Mouse (Mus musculus) CH12.LX (cell line): Measurements from ENCODE around the gene 1700019D03Rik. TPM values are rescaled to one million over a fixed set of nuclear protein-coding genes. Genes with fewer than 3 reads are reported as not detected.

Experiments
- DNase-seq: peaks from one replicate; pipeline ENCODE4 v3.0.0-alpha.2; 2013; ENCODE audit errors: extremely low read depth
- H3K27ac ChIP-seq: 2 replicates; pipeline ENCODE4 v1.5.1; 2012; ENCODE audit warnings: low read depth, mild to moderate bottlenecking, control low read depth, moderate library complexity; ENCODE audit not compliant: insufficient read depth
- H3K27me3 ChIP-seq: replicated peaks from 2 replicates; pipeline ENCODE3; 2012; ENCODE audit warnings: inconsistent platforms
- H3K36me3 ChIP-seq, 2 experiments: replicated peaks in 1 of 2; 2 replicates each; pipeline versions ENCODE3 to v1.6.1; 2012; ENCODE audit warnings: inconsistent platforms in 1 of 2, low read length in 1 of 2, mild to moderate bottlenecking in 1 of 2, mixed read lengths in 1 of 2, moderate library complexity in 1 of 2; ENCODE audit not compliant: control insufficient read depth in 1 of 2, insufficient read depth in 1 of 2
- H3K4me1 ChIP-seq, 2 experiments: 2 replicates each; pipeline ENCODE4 v1.6.1; 2012; ENCODE audit warnings: inconsistent platforms in 1 of 2, moderate library complexity in 1 of 2; ENCODE audit not compliant: insufficient read depth in 2 of 2, control insufficient read depth in 1 of 2
- H3K4me2 ChIP-seq: 2 replicates; pipeline ENCODE4 v1.6.1; 2012; ENCODE audit warnings: low read depth, mild to moderate bottlenecking, control low read depth; ENCODE audit not compliant: poor library complexity, insufficient read depth, severe bottlenecking
- H3K4me3 ChIP-seq, 3 experiments: fragments of 150-350 bp in 1 of 3; sonication (generic) in 1 of 3; replicated peaks in 1 of 3; 2 replicates each; pipeline versions ENCODE3 to v1.5.1; 2011 to 2012; ENCODE audit warnings: low read depth in 2 of 3, low read length in 2 of 3, mild to moderate bottlenecking in 2 of 3, moderate library complexity in 2 of 3, control low read depth in 1 of 3, improper control_type of control experiment in 1 of 3, inconsistent platforms in 1 of 3, mixed read lengths in 1 of 3; ENCODE audit not compliant: poor library complexity in 1 of 3
- H3K79me2 ChIP-seq: replicated peaks from 2 replicates; pipeline ENCODE4 v1.6.1; 2012; ENCODE audit warnings: mild to moderate bottlenecking, moderate library complexity; ENCODE audit not compliant: control insufficient read depth, poor library complexity, insufficient read depth, severe bottlenecking; ENCODE audit errors: extremely low read depth
- H3K9ac ChIP-seq: 2 replicates; pipeline ENCODE4 v1.6.1; 2012; ENCODE audit warnings: low read depth, mild to moderate bottlenecking, control low read depth, moderate library complexity; ENCODE audit not compliant: insufficient read depth
- H3K9me3 ChIP-seq: replicated peaks from 2 replicates; pipeline ENCODE3; 2012; ENCODE audit warnings: low read length, inconsistent platforms, mixed read lengths
- CHD1 ChIP-seq: IDR thresholded peaks from 2 replicates; pipeline ENCODE4 v1.6.1; 2012; ENCODE audit warnings: low read depth, low read length, improper control_type of control experiment, inconsistent platforms
- CTCF ChIP-seq, 2 experiments: IDR thresholded peaks in 1 of 2; conservative IDR thresholded peaks in 1 of 2; 2 replicates each; pipeline ENCODE4 v1.5.1; 2011 to 2012; ENCODE audit warnings: low read depth in 2 of 2, low read length in 2 of 2, improper control_type of control experiment in 1 of 2, inconsistent platforms in 1 of 2, mild to moderate bottlenecking in 1 of 2, moderate library complexity in 1 of 2
- ELF1 ChIP-seq: IDR thresholded peaks from 2 replicates; pipeline ENCODE4 v1.6.1; 2014; ENCODE audit warnings: low read depth, mild to moderate bottlenecking, inconsistent platforms, low read length, improper control_type of control experiment
- ETS1 ChIP-seq: conservative IDR thresholded peaks from 2 replicates; pipeline ENCODE4 v1.6.1; 2012; ENCODE audit warnings: low read depth, mild to moderate bottlenecking, inconsistent platforms, low read length, improper control_type of control experiment, moderate library complexity
- JUN ChIP-seq: IDR thresholded peaks from 2 replicates; pipeline ENCODE4 v1.6.1; 2011; ENCODE audit warnings: low read depth, mild to moderate bottlenecking, low read length, improper control_type of control experiment, moderate library complexity; ENCODE audit not compliant: insufficient read depth
- JUND ChIP-seq: conservative IDR thresholded peaks from 2 replicates; pipeline ENCODE4 v1.6.1; 2011; ENCODE audit warnings: low read depth, low read length, improper control_type of control experiment
- MAFK ChIP-seq: IDR thresholded peaks from 2 replicates; pipeline ENCODE4 v1.6.1; 2011; ENCODE audit warnings: low read length, improper control_type of control experiment; ENCODE audit not compliant: insufficient replicate concordance
- MAX ChIP-seq: IDR thresholded peaks from 2 replicates; pipeline ENCODE4 v1.6.1; 2011; ENCODE audit warnings: low read length, improper control_type of control experiment
- MAZ ChIP-seq: IDR thresholded peaks from 2 replicates; pipeline ENCODE4 v1.6.1; 2012; ENCODE audit warnings: low read depth, mild to moderate bottlenecking, inconsistent platforms, low read length, improper control_type of control experiment, moderate library complexity
- NELFE ChIP-seq: IDR thresholded peaks from 2 replicates; pipeline ENCODE4 v1.6.1; 2011; ENCODE audit warnings: low read depth, low read length, improper control_type of control experiment
- NRF1 ChIP-seq: IDR thresholded peaks from 2 replicates; pipeline ENCODE4 v1.6.1; 2014; ENCODE audit warnings: low read depth, mild to moderate bottlenecking, inconsistent platforms, low read length, improper control_type of control experiment, moderate library complexity
- POLR2A ChIP-seq: IDR thresholded peaks from 2 replicates; pipeline ENCODE4 v1.6.1; 2011; ENCODE audit warnings: low read depth, mild to moderate bottlenecking, improper control_type of control experiment, low read length
- POLR2AphosphoS2 ChIP-seq: IDR thresholded peaks from 2 replicates; pipeline ENCODE4 v1.6.1; 2011; ENCODE audit warnings: low read depth, low read length, improper control_type of control experiment
- RAD21 ChIP-seq: IDR thresholded peaks from 2 replicates; pipeline ENCODE4 v1.6.1; 2011; ENCODE audit warnings: low read depth, mild to moderate bottlenecking, low read length, improper control_type of control experiment, moderate library complexity
- SIN3A ChIP-seq: IDR thresholded peaks from 2 replicates; pipeline ENCODE4 v1.6.1; 2012; ENCODE audit warnings: low read length, improper control_type of control experiment, inconsistent platforms
- TBP ChIP-seq: conservative IDR thresholded peaks from 2 replicates; pipeline ENCODE4 v1.6.1; 2011; ENCODE audit warnings: low read depth, low read length, improper control_type of control experiment
- UBTF ChIP-seq: IDR thresholded peaks from 2 replicates; pipeline ENCODE4 v1.6.1; 2012; ENCODE audit warnings: low read depth, mild to moderate bottlenecking, inconsistent platforms, low read length, improper control_type of control experiment, moderate library complexity
- USF1 ChIP-seq: IDR thresholded peaks from 2 replicates; pipeline ENCODE4 v1.6.1; 2014; ENCODE audit warnings: low read depth, mild to moderate bottlenecking, inconsistent platforms, low read length, improper control_type of control experiment
- USF2 ChIP-seq: conservative IDR thresholded peaks from 2 replicates; pipeline ENCODE4 v1.6.1; 2011; ENCODE audit warnings: low read depth, low read length, improper control_type of control experiment
- ZNF384 ChIP-seq: IDR thresholded peaks from 2 replicates; pipeline ENCODE4 v1.6.1; 2012; ENCODE audit warnings: low read depth, low read length, improper control_type of control experiment, inconsistent platforms
- dilution Hi-C: fragments of 300-500 bp; cut with MboI; formaldehyde crosslinking; loops from 2 replicates; pipeline ENCODE4 v1.14.3; 2020; ENCODE audit warnings: low sequenced_read_pairs; ENCODE audit not compliant: extremely low pct_unique_long_range_greater_than_20kb, extremely low pct_ligation_motif_present
- in situ Hi-C: fragments of 300-500 bp; cut with MboI; formaldehyde crosslinking; loops from 3 replicates; pipeline ENCODE4 v1.14.3; 2019; ENCODE audit warnings: low sequenced_read_pairs, low pct_ligation_motif_present, low pct_unique_long_range_greater_than_20kb, mixed read lengths
- polyA plus RNA-seq: library from polyadenylated mRNA; unstranded; fragments of >175 nt; gene quantifications from 2 replicates; pipeline ENCODE4 v1.2.1, GENCODE M21; 2012; ENCODE audit warnings: low read depth; ENCODE audit not compliant: insufficient read length
- total RNA-seq, 2 experiments: library from RNA; depleted of rRNA; stranded (reverse); fragments of 300-350 nt in 1 of 2; fragments of >200 nt in 1 of 2; gene quantifications; 2 replicates each; pipeline ENCODE4 v1.2.3; 2012 to 2014

The 1700019D03Rik gene
- total and polyA plus RNA-seq, 3 experiments = 1.3 to 2.6 (median 1.7) TPM

GRCm38 (mm10) chr1:52952143-52952542 is 67.8 kb downstream of the 1700019D03Rik start:
- dilution Hi-C loops = no loop called here
- no peak for TF ChIP-seq ELF1
- TF ChIP-seq POLR2A = no peak
- TF ChIP-seq CTCF (conservative IDR thresholded peaks at IDR 0.05 in 1 of 2, IDR thresholded peaks at IDR 0.05 in 1 of 2; ENCODE audit: low read depth in 2 of 2, low read length in 2 of 2) = peak in 1 of 2 experiments; percentile 14; a peak in 1 of 4 replicates
- no peak for TF ChIP-seq JUN
- TF ChIP-seq MAX = no peak
- no peak for TF ChIP-seq MAZ
- TF ChIP-seq USF2 = no peak
- TF ChIP-seq NRF1 = no peak
- no peak for TF ChIP-seq NELFE
- TF ChIP-seq JUND = no peak
- TF ChIP-seq ZNF384 = no peak
- TF ChIP-seq ETS1 = no peak
- TF ChIP-seq RAD21 = peak; percentile 20
- no peak for TF ChIP-seq MAFK
- TF ChIP-seq CHD1 = no peak
- TF ChIP-seq UBTF = no peak
- TF ChIP-seq, all 38 proteins: peak for 2
- Histone ChIP-seq H3K9me3 (no peaks in the 10 kb centered on the region), H3K27ac (no peak overlapping the region), H3K79me2 (no peaks in the 10 kb centered on the region), H3K36me3 (no peaks in the 10 kb centered on the region), H3K4me2 (peak overlapping the region; percentile 98), H3K27me3 (no peaks in the 10 kb centered on the region), H3K4me1 (peaks cover 3 to 43% of the 10 kb centered on the region in 2 experiments), H3K4me3 (peak overlapping the region; percentile 35 to 56 (median 39)), H3K9ac (0 out of 2 replicates have a peak overlapping the region, but pooled peaks have one; percentile 2)
- DNase-seq = no peak
- in situ Hi-C loops = loop anchor here (10.0 to 25.0 kb wide), 3 partner anchors 73 to 315 kb away; partner anchors contain the start of genes 1700019D03Rik, Hibch and Nemp2

- DNase-seq = no peak
- peak overlapping the region in 1 of 3 experiments; percentile 1 for H3K4me3 ChIP-seq
- no peaks in the 10 kb centered on the region for H3K9me3 ChIP-seq
- H3K9ac ChIP-seq = no peak overlapping the region
- H3K27me3 ChIP-seq = no peaks in the 10 kb centered on the region
- dilution Hi-C loops = no loop called here
- H3K79me2 ChIP-seq = no peaks in the 10 kb centered on the region
- H3K4me1 ChIP-seq = peaks cover 3 to 43% of the 10 kb centered on the region in 2 experiments
- no peak overlapping the region for H3K27ac ChIP-seq
- in situ Hi-C loops = loop anchor here (10.0 to 25.0 kb wide), 3 partner anchors 73 to 314 kb away; partner anchors contain the start of genes 1700019D03Rik, Hibch and Nemp2
- H3K36me3 ChIP-seq = no peaks in the 10 kb centered on the region
- TF ChIP-seq JUND (no peak), SIN3A (no peak), NRF1 (no peak), USF1 (no peak), POLR2AphosphoS2 (no peak), ELF1 (no peak), JUN (no peak), TBP (no peak)
- peak overlapping the region; percentile 35; the same call in 1 of the 2 replicates for H3K4me2 ChIP-seq
Measured at GRCm38 (mm10) chr1:52951146-52951868, 68.7 kb downstream of the 1700019D03Rik start.
